Mouse (Mus musculus): Measurements from ENCODE around the gene Topaz1.

GRCm38 (mm10) chr9:122736742-122737141 is 10.4 kb upstream of the Topaz1 start:
- no peak for TF ChIP-seq CTCF (IDR thresholded peaks at IDR 0.05; ENCODE audit: insufficient read depth, low read depth, low read length)
- TF ChIP-seq POLR2A (IDR thresholded peaks at IDR 0.05; ENCODE audit: insufficient read depth, low read depth, low read length), result no peak
